Comparison of ENCODE assay signal across 34 mouse cellular contexts in genomic region chr4:88692537-88692936, GRCm38 (mm10). TPM values are rescaled to one million over a fixed set of nuclear protein-coding genes. Genes with fewer than 3 reads are reported as not detected.
DNase-seq lines count a peak whose midpoint lies in the region; ATAC-seq lines count a peak whose summit lies in the region.
"Had no signal": no experiment of that assay in that cellular context is flagged by ENCODE, and none has a peak within 500 bp of the region (broad histone marks: within the 10 kb centered on the region; RNA-seq: fewer than 3 reads in every experiment).

No protein-coding gene starts in this region.

- peak; percentile 5 for DNase-seq in thymus, postnatal 25 days
- no peak for DNase-seq in thymus, postnatal 10 days (ENCODE audit: low spot score in 2 of 2)
- no peak for DNase-seq in urinary bladder, postnatal 25 days (ENCODE audit: low spot score)
- no peak for DNase-seq in embryo, embryonic 10.5 days (ENCODE audit: low spot score)
- no peak for DNase-seq in right cerebral cortex, adult 2 months (ENCODE audit: low spot score in 2 of 2)
- DNase-seq: adrenal gland, postnatal 25 days; cerebellum, adult 11-12 months; cerebellum, adult 9-11 months; forebrain, postnatal 0 days; kidney, adult 9 months; kidney, postnatal 14 days; liver, postnatal 0 days; lung, postnatal 4 days; midbrain, embryonic 14.5 days; retina, postnatal 1 day; right cerebral cortex, postnatal 25 days; spleen, adult 18-20 months had no signal

- peak; percentile 86 for ATAC-seq in activated CD4-positive, CD25-positive, alpha-beta regulatory T cell, adult 4 months
- peak; percentile 75 for ATAC-seq in inflammation-experienced regulatory T-cells, adult 6 months
- ATAC-seq: forebrain, postnatal 0 days; hindbrain, postnatal 0 days; intestine, postnatal 0 days; liver, postnatal 0 days; Patski had no signal

RNA-seq across cellular contexts. Expression of gene Ifnab, which starts 1.4 kb away (rescaled TPM):
- polyA plus RNA-seq in activated CD4-positive, CD25-positive, alpha-beta regulatory T cell, adult 4 months (2017; shearing (Covaris generic)), result not detected
- not detected for polyA plus RNA-seq in inflammation-experienced regulatory T-cells, adult 6 months (2017; shearing (Covaris generic))
- polyA plus RNA-seq: embryonic facial prominence, embryonic 14.5 days; erythroblast, embryonic 14.5 days; forebrain, embryonic 12.5 days; forebrain, postnatal 0 days; gonadal fat pad, adult 2 months; heart, embryonic 10.5 days; heart, embryonic 15.5 days; hindbrain, embryonic 12.5 days; hindbrain, postnatal 0 days; intestine, postnatal 0 days; limb, embryonic 13.5 days; liver, embryonic 11.5 days; liver, postnatal 0 days; lung, embryonic 16.5 days; midbrain, embryonic 14.5 days; neural tube, embryonic 15.5 days; Patski; stomach, embryonic 16.5 days had no signal

RNA-seq across cellular contexts. Expression of gene Ifna2, which starts 8.8 kb away (rescaled TPM):
- not detected for polyA plus RNA-seq in activated CD4-positive, CD25-positive, alpha-beta regulatory T cell, adult 4 months (2017; shearing (Covaris generic))
- polyA plus RNA-seq in inflammation-experienced regulatory T-cells, adult 6 months (2017; shearing (Covaris generic)), result not detected
- polyA plus RNA-seq: embryonic facial prominence, embryonic 14.5 days; erythroblast, embryonic 14.5 days; forebrain, embryonic 12.5 days; forebrain, postnatal 0 days; gonadal fat pad, adult 2 months; heart, embryonic 10.5 days; heart, embryonic 15.5 days; hindbrain, embryonic 12.5 days; hindbrain, postnatal 0 days; intestine, postnatal 0 days; limb, embryonic 13.5 days; liver, embryonic 11.5 days; liver, postnatal 0 days; lung, embryonic 16.5 days; midbrain, embryonic 14.5 days; neural tube, embryonic 15.5 days; Patski; stomach, embryonic 16.5 days had no signal

RNA-seq across cellular contexts. Expression of gene Ifna16, which starts 15.8 kb away (rescaled TPM):
- polyA plus RNA-seq in activated CD4-positive, CD25-positive, alpha-beta regulatory T cell, adult 4 months (2017; shearing (Covaris generic)), result not detected
- not detected for polyA plus RNA-seq in inflammation-experienced regulatory T-cells, adult 6 months (2017; shearing (Covaris generic))
- polyA plus RNA-seq: embryonic facial prominence, embryonic 14.5 days; erythroblast, embryonic 14.5 days; forebrain, embryonic 12.5 days; forebrain, postnatal 0 days; gonadal fat pad, adult 2 months; heart, embryonic 10.5 days; heart, embryonic 15.5 days; hindbrain, embryonic 12.5 days; hindbrain, postnatal 0 days; intestine, postnatal 0 days; limb, embryonic 13.5 days; liver, embryonic 11.5 days; liver, postnatal 0 days; lung, embryonic 16.5 days; midbrain, embryonic 14.5 days; neural tube, embryonic 15.5 days; Patski; stomach, embryonic 16.5 days had no signal

RNA-seq across cellular contexts. Expression of gene Gm26566, which starts 29.1 kb away (rescaled TPM):
- polyA plus RNA-seq in activated CD4-positive, CD25-positive, alpha-beta regulatory T cell, adult 4 months (2017; shearing (Covaris generic)), result not detected
- not detected for polyA plus RNA-seq in inflammation-experienced regulatory T-cells, adult 6 months (2017; shearing (Covaris generic))

RNA-seq across cellular contexts. Expression of gene Klhl9, which starts 29.7 kb away (rescaled TPM):
- 10 to 100 TPM; 31.9 to 33.2 TPM for polyA plus RNA-seq in activated CD4-positive, CD25-positive, alpha-beta regulatory T cell, adult 4 months (2017; shearing (Covaris generic))
- polyA plus RNA-seq in inflammation-experienced regulatory T-cells, adult 6 months (2017; shearing (Covaris generic)), result 10 to 100 TPM; 34.2 to 37.3 (median 35.5) TPM
